Mouse (Mus musculus): Measurements from ENCODE around the gene Oscar.
"Not testable (repeated sequence)": the region's sequence is repeated elsewhere in the genome, so short reads cannot be mapped to it uniquely, and the experiment has no call there.

The Oscar gene

DNA sequence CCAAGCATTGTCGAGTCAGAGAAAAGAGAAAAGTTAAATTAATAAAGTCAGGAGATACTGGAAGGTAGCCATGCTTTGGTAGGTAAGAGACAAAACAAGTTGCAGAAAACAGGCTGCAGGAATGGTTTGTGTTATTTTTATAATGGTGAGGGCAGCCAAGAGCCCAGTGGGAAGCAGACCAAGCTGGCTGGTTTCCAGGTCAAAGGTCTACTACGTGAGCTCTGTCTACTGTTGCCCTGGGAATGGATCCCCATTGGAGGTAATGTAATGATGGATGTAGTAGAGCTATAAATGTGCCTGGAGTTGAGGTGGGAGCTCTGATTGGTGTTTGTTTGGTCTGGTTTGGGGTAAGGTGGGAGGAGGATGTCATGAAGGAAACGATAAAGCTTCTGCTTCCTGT, 6.9 kb downstream of the Oscar start:
- peak; percentile 96 for DNase-seq

DNA sequence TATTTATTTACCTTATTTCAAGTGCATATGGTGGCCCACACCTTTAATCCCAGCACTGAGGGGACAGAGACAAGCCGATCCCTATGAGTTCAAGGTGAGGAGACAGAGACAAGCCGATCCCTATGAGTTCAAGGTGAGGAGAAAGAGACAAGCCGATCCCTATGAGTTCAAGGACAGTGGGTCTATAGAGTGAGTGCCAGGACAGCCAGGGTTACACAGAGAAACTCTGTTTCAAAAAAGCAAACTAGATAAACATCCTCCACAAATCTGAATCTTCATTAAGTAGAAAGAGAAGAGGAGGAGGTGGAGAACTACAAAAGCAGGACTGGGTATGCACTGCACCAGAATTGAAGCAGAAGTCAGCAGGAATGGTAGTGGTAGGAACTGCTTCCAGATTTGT, 7.3 kb downstream of the Oscar start:
- no peak for DNase-seq

DNA sequence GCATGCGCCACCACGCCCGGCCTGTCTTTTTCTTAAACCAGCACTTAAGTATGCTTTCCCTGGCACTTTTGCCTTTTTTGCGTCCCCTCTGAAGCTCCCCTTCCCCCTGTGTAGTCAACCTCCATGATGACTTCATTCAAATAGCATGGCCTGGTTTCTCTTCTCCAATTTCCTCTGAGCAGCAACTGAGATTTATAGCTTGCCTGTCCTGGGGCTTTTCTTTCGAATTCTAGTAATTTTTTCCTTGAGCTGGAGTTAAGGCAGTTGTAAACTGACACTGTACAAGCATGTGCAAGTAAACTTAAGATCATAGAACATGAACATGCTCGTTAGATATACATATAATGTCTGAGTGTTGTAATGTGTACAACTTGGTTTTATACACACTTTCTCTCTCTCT, 8.6 kb downstream of the Oscar start:
- DNase-seq: no peak

DNA sequence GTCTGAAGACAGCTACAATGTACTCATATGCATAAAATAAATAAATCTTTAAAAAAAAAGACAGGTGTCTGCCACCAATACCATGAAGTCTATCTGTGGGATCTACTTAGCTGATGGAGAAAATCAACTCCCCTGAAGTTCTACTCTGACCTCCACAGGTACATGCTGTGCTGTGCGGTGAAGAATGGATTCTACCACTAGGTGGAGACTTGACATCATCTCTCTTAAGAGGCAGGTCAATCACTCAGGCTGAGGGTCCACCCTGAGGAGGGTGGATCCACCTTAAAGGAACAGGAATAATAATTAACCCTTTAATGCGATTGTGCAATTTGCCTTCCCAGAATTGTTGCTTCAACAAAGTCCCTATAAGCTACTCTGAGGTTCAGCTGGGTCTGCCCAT, 9.2 kb downstream of the Oscar start:
- DNase-seq: no peak

DNA sequence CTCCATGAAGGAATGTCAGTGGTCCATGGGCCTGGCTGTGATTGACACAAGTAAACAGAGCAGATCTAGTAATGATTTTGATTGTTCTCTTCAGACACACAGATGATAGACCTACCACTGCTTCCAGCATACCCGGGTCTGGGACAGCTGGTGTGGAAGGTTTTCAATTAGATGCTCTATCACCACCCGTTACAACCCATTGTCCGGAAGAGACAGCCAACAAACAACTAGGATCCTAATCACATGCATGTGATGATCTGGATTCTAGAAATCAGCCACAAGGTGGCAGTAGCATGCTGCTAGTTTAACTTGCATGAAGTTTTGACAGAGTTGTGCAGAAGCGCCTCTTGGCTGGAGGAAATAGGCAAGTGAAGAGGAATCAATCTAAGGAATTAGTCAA, 14.8 kb downstream of the Oscar start:
- DNase-seq: no peak

DNA sequence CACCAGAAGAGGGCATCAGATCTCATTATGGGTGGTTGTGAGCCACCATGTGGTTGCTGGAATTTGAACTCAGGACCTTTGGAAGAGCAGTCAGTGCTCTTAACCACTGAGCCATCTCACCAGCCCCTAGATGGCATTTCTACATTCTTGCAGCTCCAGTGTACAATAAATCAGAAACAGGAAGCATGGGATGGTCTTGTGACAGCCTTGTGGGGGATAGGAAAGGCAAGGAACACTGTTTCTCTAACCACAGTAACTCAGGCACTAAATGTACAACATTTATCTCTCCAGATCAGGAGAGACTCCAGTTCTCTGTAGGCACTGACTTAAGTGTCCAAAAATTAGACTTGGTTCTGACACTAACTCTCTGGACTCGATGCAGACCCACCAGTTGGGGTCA, 18.2 kb downstream of the Oscar start:
- DNase-seq: not testable (repeated sequence)

DNA sequence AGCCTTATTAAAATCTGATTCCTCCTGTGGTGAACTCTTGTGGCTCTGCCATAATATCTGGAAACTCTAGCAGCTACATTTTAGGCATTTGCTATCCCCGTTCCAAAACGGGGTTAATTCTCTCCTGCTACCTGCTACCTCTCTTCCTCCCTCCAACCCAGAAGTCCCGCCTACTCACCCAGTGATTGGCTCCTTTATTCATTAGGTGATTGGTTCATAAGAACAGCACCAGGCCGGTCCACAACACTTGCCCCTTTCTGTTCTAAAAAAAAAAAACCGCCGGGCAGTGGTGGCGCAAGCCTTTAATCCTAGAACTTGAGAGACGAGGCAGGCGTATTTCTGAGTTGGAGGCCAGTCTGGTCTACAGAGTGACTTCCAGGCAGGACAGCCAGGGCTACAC, 20.8 kb downstream of the Oscar start:
- DNase-seq: peak; percentile 89

DNA sequence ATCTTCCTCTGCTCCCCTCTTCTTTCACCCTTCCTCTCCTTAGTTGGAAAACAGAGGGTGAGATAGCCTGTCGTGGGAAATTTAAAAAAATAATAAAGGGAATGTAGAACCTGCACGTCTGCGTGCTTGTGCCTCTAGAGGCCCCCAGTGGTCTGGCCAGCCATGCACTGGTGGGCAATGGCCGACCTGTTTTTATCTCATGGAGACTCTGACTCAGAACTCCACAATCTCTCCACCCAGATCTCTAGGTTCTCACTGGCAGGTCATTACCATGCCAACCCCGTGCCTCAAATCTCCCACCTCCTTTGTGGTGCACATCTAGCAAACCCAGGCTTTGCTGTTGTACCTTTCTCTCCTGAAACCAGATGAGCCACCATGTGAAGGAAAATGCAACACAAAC, 21.3 kb downstream of the Oscar start:
- no peak for DNase-seq

DNA sequence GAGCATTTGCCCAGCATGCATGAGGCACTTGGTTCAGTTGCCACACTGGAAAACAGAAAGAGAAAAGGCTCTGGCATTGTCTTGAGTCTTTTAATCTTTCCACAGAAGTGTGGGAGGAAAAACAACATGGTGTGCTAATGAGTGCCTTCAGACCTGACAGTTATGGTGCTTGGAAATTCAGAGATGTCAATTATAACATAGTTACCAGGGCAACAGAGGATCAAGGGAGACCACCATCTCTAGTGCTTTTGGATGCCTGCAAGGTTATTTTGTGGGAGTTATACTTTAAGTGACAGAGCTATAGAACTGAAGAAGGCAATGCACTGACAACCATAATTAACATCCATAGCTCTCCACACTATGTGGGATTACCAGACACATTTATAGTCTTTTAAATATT, 22.1 kb downstream of the Oscar start:
- no peak for DNase-seq

DNA sequence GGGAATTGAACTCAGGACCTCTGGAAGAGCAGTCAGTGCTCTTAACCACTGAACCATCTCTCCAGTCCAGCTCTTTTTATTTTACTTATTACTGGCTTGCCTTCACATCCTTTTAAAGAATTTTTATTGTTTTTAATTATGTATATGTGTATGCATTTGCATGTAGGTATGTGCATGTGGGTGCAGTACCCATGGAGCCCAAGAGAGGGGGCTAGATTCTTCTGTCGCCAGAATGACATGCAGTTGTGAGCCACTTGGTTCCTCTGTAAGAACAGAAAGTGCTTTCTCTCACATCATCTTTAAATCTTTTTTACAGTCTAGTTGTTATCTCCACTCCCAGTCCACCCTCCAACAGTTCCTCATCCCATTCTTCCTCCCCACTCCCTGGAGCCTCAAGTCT, 24.4 kb downstream of the Oscar start:
- DNase-seq: no peak

DNA sequence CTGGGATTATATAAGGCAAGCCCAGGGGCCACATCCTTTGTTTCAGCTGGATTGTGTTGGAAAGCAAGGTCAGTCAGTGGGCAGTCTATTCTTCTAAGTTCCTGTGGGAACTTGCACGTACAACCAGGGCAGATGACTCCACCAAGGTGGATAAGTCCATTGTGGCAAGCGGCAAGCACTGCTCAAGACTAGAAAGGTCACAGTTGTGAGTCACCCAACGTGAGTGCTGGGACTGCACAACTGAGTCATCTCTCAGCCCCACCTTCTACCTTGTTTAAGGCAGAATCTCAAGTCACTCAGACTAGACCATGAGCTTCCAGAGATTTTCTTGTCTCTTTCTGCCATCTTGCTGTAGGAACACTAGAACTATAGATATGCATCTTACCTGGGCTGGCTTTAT, 25.4 kb downstream of the Oscar start:
- DNase-seq: no peak

DNA sequence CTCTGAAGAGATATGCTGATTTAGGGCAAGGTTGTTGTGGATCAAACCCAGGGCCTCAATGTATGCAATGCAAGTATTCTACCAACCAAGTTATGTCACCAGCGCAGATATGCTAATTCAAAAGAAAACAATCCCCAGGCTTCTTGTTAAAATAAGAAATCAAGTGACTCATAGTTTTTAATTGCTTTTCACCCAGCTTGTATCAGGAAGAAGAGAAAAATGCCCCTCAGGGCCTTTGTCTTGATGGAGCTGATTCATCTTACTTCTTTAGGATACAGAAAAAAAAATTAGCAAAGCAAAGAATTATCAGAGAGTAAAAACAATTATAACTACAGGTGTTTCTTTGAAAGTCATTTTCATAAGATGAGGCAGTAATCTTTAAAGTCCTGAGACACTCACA, 28.7 kb downstream of the Oscar start:
- DNase-seq: no peak

DNA sequence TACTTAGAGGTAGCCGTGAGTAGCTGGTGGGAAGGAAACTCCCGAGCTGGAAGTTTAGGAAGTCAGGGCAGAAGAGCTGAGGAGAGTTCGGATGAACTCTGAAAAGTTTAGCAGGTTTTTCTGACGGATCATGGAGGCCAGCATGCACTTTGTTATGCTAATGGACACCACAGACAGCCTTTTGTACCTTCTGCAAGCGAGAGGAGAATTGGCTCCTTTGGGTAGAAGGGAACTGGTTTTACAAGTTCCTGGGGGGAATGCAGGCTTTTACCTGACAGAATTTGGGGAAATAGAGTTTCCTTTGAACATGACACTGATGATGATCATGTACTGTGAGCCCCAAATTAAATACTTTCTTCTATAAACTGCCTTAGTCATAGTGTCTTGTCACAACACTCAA, 29.7 kb downstream of the Oscar start:
- no peak for DNase-seq

DNA sequence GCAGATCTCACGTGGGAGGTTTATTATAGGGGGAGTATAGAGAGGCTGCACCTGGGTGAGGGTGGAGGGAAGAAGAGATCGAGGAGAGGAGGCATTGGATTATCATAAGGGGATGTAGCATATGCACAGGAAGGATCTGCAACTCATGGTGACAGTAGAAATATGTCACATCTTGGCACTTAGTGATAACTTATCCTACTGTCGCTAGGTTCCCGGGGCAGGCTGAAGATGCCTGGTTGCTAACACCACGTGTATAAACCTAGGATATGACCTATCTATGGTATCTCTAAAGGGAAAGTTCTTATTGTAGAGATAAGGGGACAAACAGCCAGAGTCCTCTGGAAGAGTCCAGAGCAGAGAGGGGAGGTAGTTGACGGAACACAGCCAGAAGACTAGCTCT, 30.2 kb downstream of the Oscar start:
- DNase-seq: no peak

DNA sequence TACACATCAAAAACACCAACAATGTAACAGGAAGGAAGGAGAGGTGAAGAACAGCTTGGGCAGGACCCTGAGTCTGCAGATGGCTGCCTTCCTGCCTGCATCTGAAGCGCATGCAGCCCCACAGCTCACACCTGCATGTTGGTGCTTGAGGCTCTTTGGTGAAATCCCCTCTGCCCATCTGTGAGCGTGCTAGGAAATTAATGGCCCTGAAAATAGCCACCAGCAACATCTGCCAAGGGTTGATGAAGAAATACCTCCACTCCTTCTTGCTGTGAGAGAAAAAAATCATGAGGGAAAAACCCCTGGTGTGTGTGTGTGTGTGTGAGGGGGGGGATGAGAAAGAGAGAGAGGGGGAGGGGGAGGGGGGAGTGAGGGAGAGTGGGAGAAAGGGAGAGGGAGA, 35.9 kb downstream of the Oscar start:
- DNase-seq: no peak

DNA sequence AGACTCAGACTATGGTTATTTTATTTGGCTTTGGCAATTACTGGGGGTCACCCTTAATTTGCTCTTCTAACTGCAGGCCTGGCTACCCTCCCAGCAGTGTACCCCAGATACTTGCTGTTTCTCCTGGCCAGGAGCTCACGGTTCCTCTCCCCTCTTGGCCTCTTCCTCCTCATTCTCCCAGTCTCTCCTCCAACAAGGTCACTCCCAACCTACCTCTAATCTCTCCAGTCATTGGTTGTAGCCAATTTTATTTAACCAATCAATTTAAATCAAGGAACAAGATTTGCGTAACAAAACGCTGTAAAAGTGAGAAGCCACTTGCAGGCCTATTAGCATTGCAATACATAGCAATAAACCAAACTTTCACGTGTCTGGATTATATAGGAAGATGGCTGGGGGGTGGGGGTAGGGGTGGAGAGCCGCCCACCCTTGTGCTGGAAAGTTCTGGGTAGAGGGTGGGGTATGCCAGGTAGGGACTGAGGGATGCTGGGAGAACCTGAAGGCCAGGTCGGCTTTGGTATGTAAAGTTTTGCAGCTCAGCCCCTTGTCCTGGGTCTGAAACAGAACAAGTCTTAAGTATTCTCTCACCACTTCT, 36.9 kb downstream of the Oscar start:
- no peak for DNase-seq

DNA sequence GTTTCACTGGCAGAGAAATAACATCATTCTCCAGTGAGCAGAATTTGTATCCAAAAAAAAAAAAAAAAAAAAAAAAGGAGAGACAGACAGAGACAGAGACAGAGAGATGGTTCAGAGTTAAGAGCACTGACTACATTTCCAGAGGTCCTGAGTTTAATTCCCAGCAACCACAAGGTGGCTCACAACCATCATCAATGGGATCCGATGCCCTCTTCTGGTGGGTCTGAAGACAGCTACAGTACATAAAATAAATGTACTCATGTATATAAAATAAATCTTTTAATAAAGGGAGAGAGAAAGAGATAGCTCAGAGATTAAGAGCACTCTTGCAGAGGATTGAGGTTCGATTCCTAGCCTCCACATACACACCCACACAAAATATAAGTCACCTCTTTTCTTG, 37.8 kb downstream of the Oscar start:
- DNase-seq: no peak

DNA sequence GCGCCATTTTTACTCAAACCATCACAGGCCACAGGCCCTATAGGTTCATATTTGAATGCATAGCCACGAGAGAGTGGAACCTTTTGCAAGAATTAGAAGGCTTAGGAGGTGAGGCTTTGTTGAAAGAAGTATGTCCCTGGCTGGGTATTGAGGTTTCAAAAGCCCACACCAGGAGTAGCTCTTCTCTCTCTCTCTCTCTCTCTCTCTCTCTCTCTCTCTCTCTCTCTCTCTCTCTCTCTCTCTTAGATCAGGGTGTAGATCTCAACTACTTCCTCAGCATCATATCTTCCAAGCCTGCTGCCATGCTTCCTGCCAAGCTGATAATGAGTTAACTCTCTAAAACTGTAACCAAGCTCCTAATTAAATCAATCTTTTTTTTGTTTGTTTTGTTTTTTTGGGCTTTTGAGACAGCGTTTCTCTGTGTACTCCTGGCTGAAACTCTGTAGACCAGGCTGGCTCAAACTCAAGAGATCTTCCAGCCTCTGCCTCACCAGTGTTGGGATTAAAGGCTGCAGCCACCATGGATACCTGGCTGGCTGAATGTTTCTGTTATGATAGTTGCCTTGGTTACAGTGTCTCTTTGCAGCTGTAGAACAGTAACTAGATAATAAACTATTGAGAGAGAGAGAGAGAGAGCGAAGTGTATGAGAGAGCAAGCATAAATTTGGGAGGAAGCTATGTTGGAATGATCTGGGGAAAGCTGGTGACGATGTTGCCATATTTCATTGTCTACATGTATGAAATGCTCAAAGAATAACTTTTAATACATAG, 39.4 kb downstream of the Oscar start:
- DNase-seq: no peak

DNA sequence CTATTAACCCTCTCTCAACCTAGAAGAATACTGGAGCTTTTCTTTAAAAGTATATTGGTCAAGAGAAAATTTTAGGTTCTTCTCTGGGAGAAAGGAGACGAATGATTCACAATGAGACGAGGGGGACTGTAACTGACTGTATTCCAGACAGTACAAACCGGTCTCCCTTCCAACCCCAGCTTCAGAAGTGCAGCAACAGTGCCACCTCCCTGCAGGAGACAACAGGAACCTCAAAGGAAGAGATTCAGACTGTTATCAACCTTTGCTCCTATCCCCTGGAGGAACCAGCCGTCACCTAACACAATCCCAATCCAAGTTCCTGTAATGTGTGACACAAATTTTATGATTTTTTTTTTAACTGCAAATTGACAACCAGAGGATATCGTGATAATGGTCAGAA, 41.7 kb downstream of the Oscar start:
- no peak for DNase-seq

DNA sequence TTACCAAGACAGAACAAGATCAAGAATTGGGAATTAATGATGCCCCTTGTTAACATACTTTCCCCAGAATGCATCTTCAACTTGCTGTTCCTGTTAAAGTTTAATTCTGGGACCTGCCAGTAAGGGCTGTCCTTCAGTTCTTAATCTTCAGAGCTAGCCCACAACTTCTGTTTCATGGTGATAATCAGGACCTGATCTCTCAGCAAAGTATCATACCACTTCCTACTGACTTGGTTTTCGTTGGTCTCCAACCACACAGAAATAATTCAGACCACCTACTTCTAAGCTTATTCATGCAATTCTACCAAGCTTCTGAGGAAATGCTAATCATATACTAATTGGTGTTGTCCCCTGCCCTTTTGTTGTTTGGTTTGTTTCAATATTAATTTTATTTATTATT, 44.1 kb downstream of the Oscar start:
- no peak for DNase-seq

DNA sequence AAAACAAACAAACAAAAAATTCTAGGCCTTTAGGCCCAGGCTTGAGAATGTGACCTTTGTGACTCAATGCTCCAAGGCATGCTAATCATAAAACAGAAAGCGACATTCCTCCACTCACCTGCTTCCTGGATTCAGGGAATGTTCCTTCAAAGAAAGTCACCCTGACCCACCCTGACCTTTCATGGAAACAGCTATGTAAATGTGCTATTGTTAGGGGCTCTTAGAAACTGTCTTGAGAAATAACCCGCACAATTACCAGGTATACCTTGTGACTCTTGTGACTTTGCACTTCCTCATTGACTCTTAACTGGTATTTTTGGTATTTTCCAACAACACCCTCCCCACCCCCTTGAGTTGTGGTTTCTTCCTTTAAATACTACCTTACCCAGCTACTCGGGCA, 45.4 kb downstream of the Oscar start:
- not testable (repeated sequence) for DNase-seq

DNA sequence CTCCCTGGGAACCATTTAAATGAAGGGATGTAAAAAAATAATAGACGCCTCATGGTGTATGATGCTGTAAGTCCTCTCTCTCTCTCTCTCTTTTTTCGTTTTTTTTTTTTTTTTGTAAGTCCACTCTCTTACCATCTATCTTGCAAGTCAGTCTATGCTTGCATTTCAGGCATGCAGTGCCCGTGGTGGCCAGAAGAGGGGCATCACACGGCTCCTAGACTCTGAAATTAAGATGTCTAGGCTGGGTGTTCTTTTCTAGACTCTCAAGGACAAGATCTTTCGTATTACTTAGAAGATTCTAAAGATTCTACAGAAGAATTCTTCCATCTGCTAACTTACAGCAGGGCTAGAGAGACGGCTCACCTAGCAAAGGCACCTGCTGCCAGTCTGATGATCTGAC, 46.2 kb downstream of the Oscar start:
- DNase-seq: no peak

DNA sequence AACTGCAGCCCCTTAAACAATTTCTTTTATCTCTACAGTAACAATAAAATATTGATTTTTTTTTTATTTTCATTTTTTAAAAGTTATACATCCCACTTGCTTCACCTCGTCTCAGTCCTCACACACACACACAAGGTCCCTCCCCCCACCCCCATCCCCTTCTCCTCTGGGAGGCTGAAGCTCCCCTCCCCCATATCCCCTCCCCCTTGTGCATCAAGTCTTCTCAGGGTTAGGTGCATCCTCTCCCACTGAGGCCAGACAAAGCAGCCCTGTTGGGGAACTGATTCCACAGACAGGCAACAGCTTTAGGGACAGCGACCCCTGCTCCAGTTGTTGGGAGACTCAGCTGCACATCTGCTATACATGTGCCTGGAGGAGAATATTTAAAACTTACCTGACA, 48.6 kb downstream of the Oscar start:
- DNase-seq: no peak
